Mouse (Mus musculus) heart, postnatal 0 days (tissue): ENCODE measurements at regions not wholly inside any gene's neighbourhood (a gene's known extent, or its start where the extent isn't known, plus 50 kb on each side); places are given as distances from the start of the nearest gene placed in this dataset.

Experiments used
- CTCF ChIP-seq: IDR thresholded peaks from 2 replicates; pipeline ENCODE4 v1.5.1; 2016; ENCODE audit warnings: antibody characterized with exemption, control low read depth, low read depth
- EP300 ChIP-seq: IDR thresholded peaks from 2 replicates; pipeline ENCODE4 v1.6.1; 2016; ENCODE audit warnings: antibody characterized with exemption, low read depth

GRCm38 (mm10) chr11:57949067-57949466, 59.8 kb upstream of the Larp1 start:
- TF ChIP-seq EP300: no peak
- no peak for TF ChIP-seq CTCF
